Mouse (Mus musculus) spleen, adult 18-20 months (tissue): Measurements from ENCODE around the gene Abca7.
"Not testable (repeated sequence)": the region's sequence is repeated elsewhere in the genome, so short reads cannot be mapped to it uniquely, and the experiment has no call there.

Source experiments
- DNase-seq, 2 experiments: peaks; one replicate each; pipeline ENCODE4 v3.0.0; 2022; ENCODE audit warnings: mixed read lengths in 2 of 2

Gene Abca7

GRCm38 (mm10) chr10:80050244-80050643, 54.0 kb downstream of the Abca7 start:
- no peak for DNase-seq

GRCm38 (mm10) chr10:80050885-80051617, 54.8 kb downstream of the Abca7 start:
- no peak for DNase-seq

GRCm38 (mm10) chr10:80051618-80052373, 55.5 kb downstream of the Abca7 start:
- no peak for DNase-seq

- no peak for DNase-seq
These were observed 56.1 kb downstream of the Abca7 start for GRCm38 (mm10) chr10:80052374-80052764.

- DNase-seq: peak; percentile 99
These were observed 57.0 kb downstream of the Abca7 start for GRCm38 (mm10) chr10:80053259-80053780.

GRCm38 (mm10) chr10:80053831-80054815, 57.8 kb downstream of the Abca7 start:
- peak; percentile 55 to 64 for DNase-seq

- DNase-seq: not testable (repeated sequence)
These were observed 58.6 kb downstream of the Abca7 start for GRCm38 (mm10) chr10:80054911-80055310.

- DNase-seq: no peak
These were observed 59.1 kb downstream of the Abca7 start for GRCm38 (mm10) chr10:80055364-80055763.

GRCm38 (mm10) chr10:80055891-80056290, 59.6 kb downstream of the Abca7 start:
- no peak for DNase-seq

GRCm38 (mm10) chr10:80056506-80056905, 60.2 kb downstream of the Abca7 start:
- DNase-seq: no peak

- no peak for DNase-seq
These were observed 60.8 kb downstream of the Abca7 start for GRCm38 (mm10) chr10:80056976-80057682.

- no peak for DNase-seq
These were observed 61.5 kb downstream of the Abca7 start for GRCm38 (mm10) chr10:80057683-80058326.

- no peak for DNase-seq
These were observed 66.8 kb downstream of the Abca7 start for GRCm38 (mm10) chr10:80063104-80063503.

- DNase-seq: no peak
These were observed 67.8 kb downstream of the Abca7 start for GRCm38 (mm10) chr10:80063877-80064650.
